Mouse (Mus musculus): ENCODE measurements at regions not wholly inside any gene's neighbourhood (a gene's known extent, or its start where the extent isn't known, plus 50 kb on each side); places are given as distances from the start of the nearest gene placed in this dataset.
"Not testable (repeated sequence)": the region's sequence is repeated elsewhere in the genome, so short reads cannot be mapped to it uniquely, and the experiment has no call there.

- DNase-seq = no peak
Measured at GRCm38 (mm10) chr10:23733679-23734078, 53.4 kb downstream of the Rps12 start.

GRCm38 (mm10) chr10:23725960-23726714, 60.9 kb downstream of the Rps12 start:
- DNase-seq = not testable (repeated sequence)

- no peak for DNase-seq
Measured at GRCm38 (mm10) chr10:23718124-23718523, 69.0 kb downstream of the Rps12 start.

GRCm38 (mm10) chr10:23715511-23715910, 71.6 kb downstream of the Rps12 start:
- DNase-seq = no peak

- no peak for DNase-seq
Measured at GRCm38 (mm10) chr10:23715101-23715500, 72.0 kb downstream of the Rps12 start.

GRCm38 (mm10) chr10:23712691-23713378, 74.2 kb downstream of the Rps12 start:
- DNase-seq = no peak

- DNase-seq = no peak
Measured at GRCm38 (mm10) chr10:23711416-23712171, 75.5 kb downstream of the Rps12 start.

- no peak for DNase-seq
Measured at GRCm38 (mm10) chr10:23710999-23711398, 76.1 kb downstream of the Rps12 start.

- DNase-seq = no peak
Measured at GRCm38 (mm10) chr10:23708261-23708660, 78.8 kb downstream of the Rps12 start.

- DNase-seq = no peak
Measured at GRCm38 (mm10) chr10:23707141-23707540, 79.9 kb downstream of the Rps12 start.

- DNase-seq = no peak
Measured at GRCm38 (mm10) chr10:23704048-23704447, 83.0 kb downstream of the Rps12 start.

- no peak for DNase-seq
Measured at GRCm38 (mm10) chr10:23691291-23691690, 95.8 kb downstream of the Rps12 start.

- no peak for DNase-seq
Measured at GRCm38 (mm10) chr10:23686969-23687368, 100.1 kb downstream of the Rps12 start.

- DNase-seq = no peak
Measured at GRCm38 (mm10) chr10:23683078-23683477, 104.0 kb downstream of the Rps12 start.

GRCm38 (mm10) chr10:23675911-23676310, 111.2 kb downstream of the Rps12 start:
- no peak for DNase-seq

GRCm38 (mm10) chr10:23674633-23675515, 112.2 kb downstream of the Rps12 start:
- DNase-seq = peak; percentile 63

- DNase-seq = no peak
Measured at GRCm38 (mm10) chr10:23672296-23672695, 114.8 kb downstream of the Rps12 start.

GRCm38 (mm10) chr10:23671494-23671893, 115.6 kb downstream of the Rps12 start:
- peak; percentile 52 for DNase-seq

- not testable (repeated sequence) for DNase-seq
Measured at GRCm38 (mm10) chr10:23665916-23666315, 121.2 kb downstream of the Rps12 start.

- DNase-seq = no peak
Measured at GRCm38 (mm10) chr10:23626201-23626600, 160.9 kb downstream of the Rps12 start.

- no peak for DNase-seq
Measured at GRCm38 (mm10) chr10:23612030-23612429, 175.0 kb downstream of the Rps12 start.

- peak; percentile 58 for DNase-seq
Measured at GRCm38 (mm10) chr10:23611183-23611582, 175.9 kb downstream of the Rps12 start.
